Comparison of ENCODE assay signal across 12 mouse cellular contexts in the genomic region with DNA sequence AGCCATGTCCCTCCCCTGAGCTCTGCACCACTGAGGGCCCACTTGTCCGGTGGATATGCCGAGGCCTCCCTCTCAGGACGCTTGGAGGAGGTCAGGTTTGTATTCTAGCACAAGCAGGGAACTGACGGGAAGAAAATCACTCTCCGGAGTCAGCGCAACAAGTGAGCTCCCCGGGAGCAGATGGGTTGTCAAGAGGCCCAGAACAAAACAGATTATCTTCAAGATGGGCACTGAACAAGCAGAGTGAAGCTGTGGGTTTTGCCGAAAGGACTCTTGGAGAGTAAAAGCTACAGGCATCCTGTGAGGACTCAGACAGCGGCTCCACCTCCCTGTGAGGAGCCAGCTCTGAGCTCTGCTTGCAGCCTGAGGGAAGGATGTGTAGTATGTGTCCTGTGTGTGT. TPM values are rescaled to one million over a fixed set of nuclear protein-coding genes. Genes with fewer than 3 reads are reported as not detected.
"Had no signal": no experiment of that assay in that cellular context is flagged by ENCODE, and none has a peak within 500 bp of the region (broad histone marks: within the 10 kb centered on the region; RNA-seq: fewer than 3 reads in every experiment).

No protein-coding gene starts in this region.

- ATAC-seq: liver, embryonic 12.5 days; midbrain, embryonic 16.5 days had no signal

- DNase-seq: kidney, postnatal 10 days; kidney, postnatal 4 days; lung, postnatal 14 days; retina, postnatal 1 day; right cerebral cortex, postnatal 4 days; spleen, adult 18-20 months; thymus, adult 2 months; thymus, postnatal 25 days had no signal

RNA-seq across cellular contexts. Expression of a gene that starts 20.3 kb away (rescaled TPM):
- total RNA-seq: megakaryocyte-erythroid progenitor cell, adult 5-6 weeks had no signal
- polyA plus RNA-seq: macrophage had no signal
